Mouse (Mus musculus): ENCODE measurements around the gene Cxcl5. TPM values are rescaled to one million over a fixed set of nuclear protein-coding genes. Genes with fewer than 3 reads are reported as not detected.
"Not testable (repeated sequence)": the region's sequence is repeated elsewhere in the genome, so short reads cannot be mapped to it uniquely, and the experiment has no call there.

Gene Cxcl5
- total and polyA plus RNA-seq, 3 experiments = not detected

DNA sequence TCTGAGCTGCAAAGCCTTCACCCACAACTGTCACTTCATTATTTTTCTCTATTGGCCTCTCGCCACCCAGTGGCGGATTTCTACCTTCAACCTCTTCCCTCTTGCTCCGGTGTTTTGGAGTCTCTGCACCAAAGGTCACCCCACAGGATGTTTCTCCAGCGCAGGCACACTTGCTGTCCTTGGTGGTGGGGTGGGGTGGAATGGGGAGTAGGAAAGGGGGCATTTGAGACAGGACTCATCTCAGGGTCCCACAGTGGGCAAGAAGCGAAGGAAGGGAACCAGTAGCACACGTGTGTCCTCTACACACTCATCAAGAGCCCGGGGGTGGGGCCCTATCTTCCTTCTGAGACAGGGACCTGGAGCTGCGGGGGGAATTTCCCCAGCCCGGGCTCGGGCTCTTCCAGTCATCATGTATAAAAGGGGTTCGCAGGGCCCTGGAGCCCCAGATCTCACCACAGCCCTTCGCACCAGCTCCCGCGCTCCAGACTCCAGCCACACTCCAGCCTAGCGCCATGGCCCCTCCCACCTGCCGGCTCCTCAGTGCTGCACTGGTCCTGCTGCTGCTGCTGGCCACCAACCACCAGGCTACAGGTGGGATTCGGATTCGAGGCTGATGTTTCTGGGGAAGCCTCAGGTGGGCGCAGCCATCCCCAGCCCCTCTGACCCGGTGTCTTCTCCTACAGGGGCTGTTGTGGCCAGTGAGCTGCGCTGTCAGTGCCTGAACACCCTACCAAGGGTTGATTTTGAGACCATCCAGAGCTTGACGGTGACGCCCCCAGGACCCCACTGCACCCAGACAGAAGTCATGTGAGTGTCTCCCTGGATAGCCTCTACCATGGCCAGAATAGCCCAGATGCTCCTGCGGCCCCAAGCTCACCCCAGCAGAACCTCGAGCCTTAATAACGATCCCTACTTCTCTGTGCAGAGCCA, 26.8 kb downstream of the Cxcl5 start, which contains the start of gene Cxcl3:
Gene Cxcl3, plus strand, starts transcription at position 445 of the 930 bp plus-strand sequence.
- DNase-seq = peak; percentile 22

DNA sequence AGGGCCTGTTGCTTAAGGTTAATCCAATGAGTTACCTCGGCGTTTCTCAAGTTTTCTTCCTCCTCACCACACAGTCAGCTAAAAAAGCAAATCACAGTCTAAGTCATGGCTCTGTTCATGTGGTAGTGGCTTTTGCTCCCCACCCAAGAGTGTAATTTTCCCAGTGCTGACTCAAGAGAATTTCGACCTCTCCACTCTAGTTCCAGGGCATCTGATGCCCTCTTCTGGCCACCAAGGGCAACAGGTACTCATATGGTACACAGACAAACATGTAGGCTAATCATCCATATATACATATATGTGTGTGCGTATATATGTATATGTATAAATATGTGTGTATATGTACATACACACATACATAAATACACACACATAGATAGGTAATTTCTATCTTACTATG, 29.0 kb downstream of the Cxcl5 start:
- no peak for DNase-seq

DNA sequence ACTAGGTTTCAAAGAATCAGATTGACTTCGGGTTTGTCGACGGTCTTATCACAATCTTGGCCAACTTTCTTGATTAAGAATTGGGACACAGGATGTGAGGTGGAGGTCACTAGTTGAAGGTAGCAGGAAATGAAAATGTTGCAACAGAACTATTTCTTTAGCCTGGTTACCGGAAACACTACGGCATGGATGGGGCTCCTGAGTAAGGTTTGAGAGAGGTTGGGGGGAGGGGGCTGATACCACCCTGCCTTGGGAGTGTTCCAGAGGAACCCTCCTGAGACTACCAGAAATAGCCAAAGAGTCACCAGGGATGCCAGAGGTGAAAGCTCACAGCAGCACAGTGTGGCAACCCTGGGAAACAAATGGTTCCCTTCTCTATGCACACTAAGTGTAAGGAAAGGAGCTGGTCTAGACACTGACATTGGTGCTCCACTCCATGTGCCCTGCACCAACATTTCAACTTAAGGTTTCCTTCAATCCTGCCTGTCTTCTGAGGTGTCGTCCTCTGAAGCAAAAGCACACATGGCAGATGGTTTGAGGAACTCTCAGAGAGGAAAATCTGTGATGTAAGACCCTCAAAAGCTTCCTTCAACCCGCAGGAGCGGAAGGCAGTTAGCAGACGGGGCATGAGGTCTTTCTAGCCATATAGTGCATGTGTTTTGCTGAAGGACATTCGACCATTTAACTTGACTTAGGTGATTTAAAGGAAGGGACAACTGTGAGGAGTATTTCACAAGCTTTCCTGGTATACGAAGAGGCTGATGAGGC, 30.3 kb downstream of the Cxcl5 start:
- peak; percentile 59 for DNase-seq

DNA sequence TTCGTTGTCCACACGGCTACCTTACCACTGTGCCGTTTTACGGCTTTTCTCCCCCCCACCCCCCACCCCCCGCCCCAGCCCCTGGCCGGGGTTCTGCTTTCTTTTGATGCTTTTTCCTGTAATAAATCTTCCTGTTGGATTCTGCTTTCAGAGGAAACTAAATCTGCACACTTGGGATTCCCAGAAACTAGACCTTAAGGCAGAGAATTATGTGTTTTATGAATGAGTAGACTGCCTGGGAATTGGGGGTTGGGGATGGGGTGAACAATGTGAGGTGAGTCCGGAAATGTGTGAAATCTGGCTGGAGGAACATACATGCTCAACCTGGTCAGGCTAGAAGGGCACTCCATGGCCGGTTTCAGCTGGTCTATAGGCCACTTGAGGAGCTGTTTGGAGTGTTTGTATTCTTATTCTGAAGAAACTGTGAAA, 30.9 kb downstream of the Cxcl5 start:
- DNase-seq = no peak

DNA sequence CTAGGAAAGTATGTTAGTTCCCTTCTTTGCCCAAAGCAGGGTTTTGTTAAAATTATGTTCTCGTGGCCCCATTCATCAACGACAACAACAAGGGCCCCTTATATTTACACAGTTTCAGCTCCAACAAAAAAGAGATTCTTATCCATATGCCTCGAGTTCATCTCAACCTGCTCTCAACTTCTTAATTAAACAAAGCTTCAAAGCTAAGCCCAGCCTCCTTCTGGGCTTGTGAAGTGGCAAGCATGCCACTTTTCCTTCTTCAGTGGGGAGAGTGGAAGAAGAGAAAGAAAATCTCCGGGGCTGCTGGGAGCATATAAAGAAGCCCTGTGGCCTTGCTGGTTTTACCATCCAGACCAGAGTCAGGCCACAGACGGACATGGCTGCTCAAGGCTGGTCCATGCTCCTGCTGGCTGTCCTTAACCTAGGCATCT, 35.0 kb downstream of the Cxcl5 start, which contains the start of gene Cxcl15:
Gene Cxcl15, plus strand, starts transcription at position 340 of the 431 bp plus-strand sequence.
- DNase-seq = no peak

DNA sequence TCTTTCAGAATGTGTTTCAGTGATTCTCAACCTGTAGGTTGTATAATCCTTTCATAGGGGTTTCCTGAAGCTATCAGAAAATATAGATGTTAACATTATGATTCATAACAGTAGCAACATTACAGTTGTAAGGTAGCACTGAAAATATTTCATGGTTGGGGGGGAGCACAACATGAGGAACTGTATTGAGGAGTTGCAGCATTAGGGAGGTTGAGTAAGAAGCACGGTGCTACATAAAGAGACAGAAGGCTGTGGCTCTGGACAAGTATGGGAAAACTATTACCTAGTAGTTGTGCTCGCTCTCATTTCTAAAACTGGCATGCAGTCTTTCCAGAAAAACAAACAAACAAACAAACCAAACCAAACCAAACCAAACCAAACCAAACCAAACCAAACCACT, 36.2 kb downstream of the Cxcl5 start:
- DNase-seq = not testable (repeated sequence)

DNA sequence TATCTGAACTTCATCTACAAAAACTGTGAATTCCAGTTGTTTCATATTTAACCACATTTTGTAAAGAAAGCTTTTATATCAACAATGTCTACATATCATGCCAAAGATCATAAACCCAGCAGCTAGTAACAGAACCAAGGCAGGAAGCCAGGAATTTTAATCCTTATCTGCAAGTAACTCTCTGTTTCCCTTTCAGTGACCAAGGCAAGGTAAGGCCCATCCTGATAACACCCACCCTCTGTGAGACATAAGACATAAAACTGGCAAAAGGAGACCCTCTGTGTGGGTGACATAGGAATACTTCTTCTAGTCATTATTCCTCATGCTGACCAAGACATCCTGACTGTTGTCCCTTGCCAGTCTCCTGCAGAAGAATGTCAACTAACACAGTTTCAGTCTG, 45.4 kb downstream of the Cxcl5 start:
- no peak for DNase-seq

DNA sequence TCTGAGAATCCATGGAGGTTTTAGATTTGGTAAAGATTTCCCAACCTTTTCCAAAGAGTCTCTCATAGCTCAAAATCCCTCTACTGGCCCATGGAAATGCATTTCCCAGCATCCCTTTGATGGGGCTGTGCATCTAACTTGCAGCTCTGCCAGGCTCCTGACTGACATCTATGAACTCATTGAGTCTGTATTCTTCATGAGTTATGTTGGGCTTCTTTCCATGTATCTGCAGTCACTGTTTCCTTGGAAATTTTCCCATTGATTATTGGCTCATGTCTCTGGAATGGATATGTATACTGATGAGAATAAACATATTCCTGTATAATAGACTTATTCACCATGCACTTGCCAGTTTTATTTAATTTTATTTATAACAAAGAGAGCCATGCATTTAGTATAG, 46.9 kb downstream of the Cxcl5 start:
- DNase-seq = no peak

DNA sequence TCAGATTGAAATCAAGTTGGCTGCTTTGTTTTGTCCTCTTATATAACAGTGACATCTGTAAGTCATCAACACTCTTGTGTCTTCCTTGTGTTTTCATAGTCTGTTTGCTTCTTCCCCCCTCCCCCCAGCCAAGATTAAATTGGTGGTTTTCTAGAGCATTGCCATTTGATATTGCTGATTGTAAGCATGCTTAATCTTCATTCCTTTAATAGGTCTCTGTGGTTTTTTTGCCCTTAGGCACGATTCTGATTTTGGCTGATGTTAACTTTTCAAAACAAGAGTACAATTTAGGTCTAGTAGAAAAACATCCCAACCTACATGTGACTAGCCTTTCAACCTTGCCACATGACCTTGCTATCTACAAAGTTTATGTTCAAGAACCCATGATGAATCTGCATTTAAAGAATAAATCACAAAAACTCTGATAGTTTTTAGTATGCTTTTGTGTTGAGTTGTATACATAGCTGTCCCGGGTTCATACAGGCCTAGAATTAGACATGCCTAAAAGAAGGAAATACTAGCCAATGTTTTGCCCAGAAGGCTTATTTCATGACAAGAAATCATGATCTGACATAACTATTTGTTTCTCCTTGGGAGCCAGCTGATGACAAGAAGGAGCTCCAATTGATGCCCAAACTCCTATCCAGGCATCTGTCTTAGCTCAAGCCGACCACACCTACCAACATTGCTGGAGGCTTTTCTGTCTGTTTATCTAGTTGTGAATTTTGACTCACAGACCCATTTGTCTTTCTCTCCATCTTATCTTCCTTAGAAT, 48.2 kb downstream of the Cxcl5 start:
- DNase-seq = no peak

Small RNA genes lying within 50 kb of the gene (microRNA-seq; reads per million reads assigned to microRNA genes)
- 0 reads per million in 2 experiments for gene Gm24322

Other genes starting within 250 kb of the Cxcl5 start
- gene Afm, start 240.4 kb upstream of the Cxcl5 start, total RNA-seq (2021) = 1 to 10 TPM in 1 of 2 experiments, not detected in 1; 1.1 TPM
- not detected in 2 replicates for gene Afm, start 240.4 kb upstream of the Cxcl5 start, polyA plus RNA-seq (2012; rRNA removed)
- gene 5830473C10Rik, start 198.3 kb upstream of the Cxcl5 start, total RNA-seq (2021) = under 1 TPM in 1 of 2 experiments, not detected in 1; 0.17 TPM
- not detected in 2 replicates for gene 5830473C10Rik, start 198.3 kb upstream of the Cxcl5 start, polyA plus RNA-seq (2012; rRNA removed)
- 1 to 10 TPM; 2.8 to 3.4 TPM for gene Rassf6, start 118.7 kb upstream of the Cxcl5 start, total RNA-seq (2021)
- gene Rassf6, start 118.7 kb upstream of the Cxcl5 start, polyA plus RNA-seq (2012; rRNA removed) = 0.33 TPM in 1 of 2 replicates, not detected in the other
- 1 to 10 TPM; 2.2 to 3.2 TPM for gene Ppbp, start 9.2 kb downstream of the Cxcl5 start, total RNA-seq (2021)
- 0.39 and 0.94 TPM in 2 replicates for gene Ppbp, start 9.2 kb downstream of the Cxcl5 start, polyA plus RNA-seq (2012; rRNA removed)
- gene Pf4, start 13.1 kb downstream of the Cxcl5 start, total RNA-seq (2021) = 10 to 100 TPM in 1 of 2 experiments, 1 to 10 TPM in 1; 9.5 to 17.8 TPM
- 9.5 and 17.9 TPM in 2 replicates for gene Pf4, start 13.1 kb downstream of the Cxcl5 start, polyA plus RNA-seq (2012; rRNA removed)
- not detected for gene Cxcl3, start 26.7 kb downstream of the Cxcl5 start, total RNA-seq (2021)
- 0.10 TPM in 1 of 2 replicates, not detected in the other for gene Cxcl3, start 26.7 kb downstream of the Cxcl5 start, polyA plus RNA-seq (2012; rRNA removed)
- not detected for gene Cxcl15, start 35.2 kb downstream of the Cxcl5 start, total RNA-seq (2021)
- not detected in 2 replicates for gene Cxcl15, start 35.2 kb downstream of the Cxcl5 start, polyA plus RNA-seq (2012; rRNA removed)
- gene Cxcl1, start 131.9 kb downstream of the Cxcl5 start, total RNA-seq (2021) = under 1 TPM; 0.40 to 0.73 TPM
- gene Cxcl1, start 131.9 kb downstream of the Cxcl5 start, polyA plus RNA-seq (2012; rRNA removed) = 1.8 and 3.8 TPM in 2 replicates
- gene Cxcl2, start 144.5 kb downstream of the Cxcl5 start, total RNA-seq (2021) = under 1 TPM in 1 of 2 experiments, not detected in 1; 0.35 TPM
- 1.9 TPM in 2 replicates for gene Cxcl2, start 144.5 kb downstream of the Cxcl5 start, polyA plus RNA-seq (2012; rRNA removed)
- 10 to 100 TPM; 14.2 to 20.4 TPM for gene Mthfd2l, start 171.8 kb downstream of the Cxcl5 start, total RNA-seq (2021)
- gene Mthfd2l, start 171.8 kb downstream of the Cxcl5 start, polyA plus RNA-seq (2012; rRNA removed) = 29.0 and 64.4 TPM in 2 replicates

Measured in adrenal gland, adult 2 months (tissue).